Mouse (Mus musculus) mature B cell (primary cell): Measurements from ENCODE around the gene Tcap.

ENCODE experiments used
- in situ Hi-C: fragments of 300-500 bp; cut with MboI; formaldehyde crosslinking; loops from 2 replicates; pipeline ENCODE4 v1.14.3; 2019

Gene Tcap

DNA sequence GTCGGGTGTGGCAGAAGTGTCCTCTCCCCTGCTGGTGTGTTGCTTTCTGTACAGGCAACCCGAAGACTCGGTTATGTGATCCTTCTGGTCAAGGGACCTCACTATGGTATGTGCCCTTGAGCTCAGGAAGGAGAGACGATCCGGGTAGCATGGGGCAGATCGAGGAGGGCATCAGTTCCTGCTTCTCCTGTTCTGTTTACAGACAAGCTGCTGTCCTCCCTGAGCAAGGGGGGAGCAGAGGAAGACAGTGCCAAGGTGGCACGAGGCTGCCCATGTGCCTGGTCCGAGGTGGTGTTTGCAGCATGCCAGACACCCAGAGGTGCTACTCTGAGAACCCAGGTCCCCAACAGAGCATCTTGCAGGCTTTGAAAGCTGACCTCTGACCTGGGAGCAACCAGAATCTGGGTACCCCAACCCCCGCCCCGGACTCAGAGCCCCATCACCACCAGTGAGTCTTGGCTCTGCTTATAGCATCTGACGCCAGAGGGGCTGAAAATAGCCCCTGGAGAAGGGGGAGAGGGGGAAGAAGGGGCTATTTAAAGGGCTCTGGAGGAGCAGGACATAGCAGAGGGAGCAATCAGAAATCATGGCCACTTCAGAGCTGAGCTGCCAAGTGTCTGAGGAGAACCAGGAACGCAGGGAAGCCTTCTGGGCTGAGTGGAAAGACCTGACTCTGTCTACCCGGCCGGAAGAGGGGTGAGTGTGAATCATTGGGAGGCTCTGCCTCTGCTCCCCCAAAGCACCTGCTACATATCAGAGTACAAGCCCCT, at the start of gene Tcap:
TSS of gene Tcap (plus strand) at position 551 of the 770 bp plus-strand sequence.
- in situ Hi-C loops, result no loop called here

- in situ Hi-C loops, result no loop called here
These were observed 49.5 kb upstream of the Tcap start for GRCm38 (mm10) chr11:98333981-98334741.

- in situ Hi-C loops, result no loop called here
These were observed 48.4 kb upstream of the Tcap start for GRCm38 (mm10) chr11:98335250-98335649.

DNA sequence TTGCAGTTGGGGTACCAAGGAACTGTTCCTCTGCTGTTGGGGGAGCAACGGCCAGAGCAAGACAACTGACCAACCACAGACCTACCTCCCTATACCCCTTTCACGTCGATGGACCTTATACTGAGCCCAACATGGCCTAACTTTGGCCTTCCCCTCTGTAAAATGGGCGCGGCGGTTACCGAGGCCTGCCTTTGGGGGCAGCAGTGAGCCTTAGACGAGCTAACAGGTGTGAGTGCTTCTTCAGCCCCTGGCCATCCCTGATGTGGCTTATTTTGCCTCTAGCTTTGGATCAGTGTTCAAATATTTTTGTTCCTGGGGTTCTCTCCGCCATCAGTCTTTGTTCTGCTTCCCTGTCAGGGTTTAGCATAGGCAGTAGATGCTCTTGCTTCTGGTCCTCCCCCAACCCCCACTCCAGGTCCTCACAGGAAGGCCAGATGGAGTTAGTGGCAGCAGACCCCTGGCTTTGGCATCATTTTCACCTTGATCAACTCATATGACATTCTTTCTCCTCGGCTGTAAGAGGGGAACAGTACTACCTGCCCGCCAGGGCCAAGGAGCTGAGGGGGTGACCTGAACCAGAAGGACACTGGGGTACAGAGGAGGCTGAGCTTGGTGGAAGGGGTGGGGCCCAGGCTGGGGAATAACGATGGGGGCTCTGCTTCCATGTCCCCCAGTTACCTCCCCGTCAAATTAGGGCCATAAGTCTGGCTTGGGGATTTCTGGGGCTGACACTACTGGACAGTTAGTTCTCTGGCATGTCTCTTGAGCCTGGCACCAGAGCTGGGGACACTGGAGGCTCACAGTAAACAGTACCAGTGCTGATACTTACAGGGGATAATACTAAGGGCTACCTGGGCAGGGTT, 47.1 kb upstream of the Tcap start:
- in situ Hi-C loops, result no loop called here

DNA sequence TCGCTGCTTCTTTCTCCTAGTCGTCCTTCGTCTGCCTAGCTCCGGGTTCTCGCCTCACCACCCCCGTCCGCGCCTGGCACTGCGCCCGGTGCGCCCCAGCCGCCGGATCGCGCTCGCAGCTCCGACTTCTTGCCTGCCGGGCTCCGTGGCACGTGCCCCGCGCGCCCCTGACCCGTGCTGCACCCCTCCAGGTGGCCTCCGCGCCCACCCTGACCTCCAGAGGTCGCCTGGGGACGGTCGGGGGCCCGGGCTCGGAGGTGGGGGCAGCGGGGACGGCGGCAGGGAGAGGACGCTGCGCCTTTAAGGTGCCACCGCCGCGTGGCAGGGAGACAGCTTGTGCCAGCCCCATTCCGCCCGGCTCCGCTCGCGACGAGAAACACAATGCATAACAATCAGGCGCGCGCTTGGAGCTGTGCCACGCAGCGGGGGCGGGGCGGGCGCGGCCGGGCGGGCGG, 45.1 kb upstream of the Tcap start:
- in situ Hi-C loops, result no loop called here

DNA sequence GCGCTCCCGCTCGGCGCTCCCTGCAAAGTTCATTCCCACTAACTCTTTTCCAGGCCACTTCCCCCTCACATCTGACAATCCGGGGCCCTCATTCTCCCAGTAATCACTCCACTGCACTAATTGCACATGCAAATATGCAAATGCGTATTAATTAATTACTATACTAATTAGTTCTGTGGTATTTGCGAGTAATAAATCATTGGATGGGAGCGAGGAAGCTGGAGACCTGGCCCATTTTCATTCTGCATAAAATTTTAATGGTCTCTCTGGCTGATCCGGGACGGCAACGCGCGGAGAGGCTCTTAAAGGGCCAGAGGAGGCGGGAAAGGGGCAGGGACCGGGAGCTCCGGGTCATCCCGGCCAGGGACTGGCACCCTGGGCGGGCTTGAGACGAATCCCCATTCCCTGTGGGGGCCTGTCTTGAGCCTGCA, 44.5 kb upstream of the Tcap start:
- in situ Hi-C loops, result no loop called here

DNA sequence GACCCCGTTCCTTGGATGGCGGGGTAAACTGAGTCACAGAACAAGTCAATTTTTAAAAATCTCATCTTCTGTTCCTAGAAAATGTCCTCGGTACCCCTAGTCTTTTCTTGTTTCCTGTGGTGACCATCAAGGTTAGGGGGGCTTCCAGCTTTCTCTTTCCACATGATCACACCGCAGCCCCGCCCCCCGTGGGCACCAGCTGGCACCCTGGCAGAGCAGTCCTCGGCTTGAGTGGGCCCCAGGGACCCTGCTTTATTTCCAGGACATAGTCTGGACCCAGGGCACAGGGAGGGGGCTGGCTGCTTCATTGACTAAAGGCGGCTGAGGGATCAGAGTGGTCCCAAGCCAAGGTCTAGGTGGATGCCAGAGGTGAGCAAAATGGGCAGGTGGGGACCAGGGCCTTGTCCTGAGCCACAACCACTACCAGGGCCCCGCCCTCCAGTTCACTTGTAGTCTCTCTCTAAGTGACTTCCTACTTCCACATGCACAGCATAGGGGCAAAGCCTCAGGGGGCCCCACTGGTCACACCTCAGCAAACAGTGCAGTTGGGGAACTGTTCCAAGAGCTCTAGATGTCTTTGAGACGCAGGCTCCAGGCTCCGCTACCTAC, 43.8 kb upstream of the Tcap start:
- in situ Hi-C loops, result no loop called here

GRCm38 (mm10) chr11:98340597-98340996, 43.0 kb upstream of the Tcap start:
- in situ Hi-C loops, result no loop called here

GRCm38 (mm10) chr11:98341174-98341573, 42.4 kb upstream of the Tcap start:
- in situ Hi-C loops, result no loop called here

DNA sequence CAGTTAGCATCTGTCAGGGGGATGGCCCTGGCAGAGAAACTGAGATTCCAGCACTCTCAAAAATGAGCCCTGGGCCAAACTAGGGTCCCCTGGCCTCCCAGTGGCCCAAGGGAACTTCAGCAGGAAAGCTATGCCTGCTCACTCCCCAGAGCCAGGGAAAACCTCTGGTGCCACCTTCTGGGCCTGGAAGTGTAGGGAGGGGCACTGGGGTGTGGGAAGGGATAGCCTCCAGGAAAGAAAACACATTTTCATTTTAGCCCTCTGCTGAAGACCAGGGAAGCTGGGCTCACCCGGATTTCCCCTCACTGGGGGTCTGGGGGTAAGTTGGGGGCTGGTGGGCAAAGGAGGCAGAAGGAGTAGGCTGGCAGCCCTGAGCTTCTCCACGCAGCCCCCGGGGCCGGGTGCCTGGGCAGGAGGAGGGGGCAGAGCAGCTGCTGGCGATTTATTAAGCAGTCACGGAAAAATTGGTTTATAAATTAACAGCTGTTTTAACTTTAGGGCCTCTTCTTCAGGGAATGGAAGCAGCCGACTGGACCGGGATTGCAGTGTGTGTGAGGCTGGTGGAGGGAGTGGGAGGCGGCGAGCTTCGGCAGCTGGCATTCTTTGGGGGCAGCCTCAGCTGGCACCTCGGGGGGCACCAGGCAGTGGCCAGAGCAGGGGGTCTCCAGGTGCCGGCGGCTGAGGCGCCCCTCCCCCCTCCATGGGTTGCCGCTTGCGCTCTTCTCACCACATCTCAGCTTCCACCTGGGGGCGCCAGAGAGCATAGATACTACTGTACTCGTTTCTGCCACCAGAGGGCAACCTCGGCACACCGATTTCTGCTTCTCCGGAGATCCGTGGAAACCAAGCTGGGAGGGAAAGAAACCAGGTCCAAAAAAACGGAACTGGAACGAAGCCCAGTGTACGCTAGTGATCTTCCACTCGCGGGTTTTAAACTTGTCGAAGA, 41.3 kb upstream of the Tcap start:
- in situ Hi-C loops, result no loop called here

GRCm38 (mm10) chr11:98345253-98345652, 38.4 kb upstream of the Tcap start:
- in situ Hi-C loops, result no loop called here

DNA sequence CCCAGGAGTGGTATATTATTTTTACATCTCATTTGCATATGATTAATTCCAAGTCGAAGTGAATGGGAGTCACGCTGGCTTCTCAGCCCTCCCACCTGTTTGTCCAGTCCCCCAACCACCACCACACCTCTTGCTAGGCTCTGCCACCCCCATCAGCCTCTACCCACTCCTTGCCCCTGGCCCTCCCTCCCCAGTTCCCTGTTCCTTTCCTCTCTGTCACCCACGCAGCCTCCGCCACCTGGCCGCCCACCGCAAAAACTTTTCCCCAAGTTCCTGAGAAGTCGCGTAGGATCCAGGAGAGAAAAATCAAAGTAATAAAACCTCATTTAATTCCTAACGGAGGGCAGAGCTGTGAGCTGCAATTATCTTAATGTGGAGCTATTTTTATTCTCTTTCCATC, 37.4 kb upstream of the Tcap start:
- in situ Hi-C loops, result no loop called here

- in situ Hi-C loops, result no loop called here
These were observed 36.1 kb upstream of the Tcap start for GRCm38 (mm10) chr11:98347385-98348082.

- in situ Hi-C loops, result no loop called here
These were observed 35.3 kb upstream of the Tcap start, which contains the start of gene Ppp1r1b for GRCm38 (mm10) chr11:98348083-98348961. TSS of gene Ppp1r1b (plus strand) at chr11:98348404.

GRCm38 (mm10) chr11:98349308-98349707, 34.3 kb upstream of the Tcap start:
- in situ Hi-C loops, result no loop called here

- in situ Hi-C loops, result no loop called here
These were observed 31.2 kb upstream of the Tcap start for GRCm38 (mm10) chr11:98352272-98352990.

- in situ Hi-C loops, result no loop called here
These were observed 29.9 kb upstream of the Tcap start for GRCm38 (mm10) chr11:98353651-98354211.

DNA sequence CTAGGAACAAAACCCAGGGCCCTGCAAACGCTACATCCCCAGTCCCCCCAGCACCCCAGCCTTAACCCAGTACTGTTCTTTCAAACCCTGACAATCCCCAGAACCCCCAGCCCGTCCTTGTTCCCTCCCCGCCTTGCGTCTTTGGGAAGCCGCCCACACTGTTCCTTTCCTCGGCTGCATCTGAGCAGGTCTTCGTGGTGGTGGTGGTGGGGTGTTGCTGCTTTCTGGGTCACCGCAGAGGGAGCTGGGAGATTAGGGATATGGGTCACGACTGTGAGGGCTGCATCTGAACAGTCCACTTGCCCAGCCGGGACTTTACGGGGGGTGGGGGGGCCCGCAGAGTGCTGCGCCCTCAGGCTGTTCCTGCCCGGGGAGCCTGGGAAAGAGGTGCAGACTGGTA, 29.2 kb upstream of the Tcap start:
- in situ Hi-C loops, result no loop called here
